Mouse (Mus musculus): ENCODE measurements around the gene Entpd2. TPM values are rescaled to one million over a fixed set of nuclear protein-coding genes. Genes with fewer than 3 reads are reported as not detected.

Entpd2 gene
- polyA plus RNA-seq, 1 experiment from 2014 or later, result 1.6 TPM

- Histone ChIP-seq H3K36me3 (ENCODE audit: control insufficient read depth, insufficient read depth, low read length) (peaks cover 26% of the 10 kb centered on the region), H3K27me3 (ENCODE audit: control insufficient read depth, insufficient read depth, low read length) (no peaks in the 10 kb centered on the region), H3K9ac (replicated peaks; ENCODE audit: low read depth, low read length) (no peak overlapping the region), H3K9me3 (ENCODE audit: control insufficient read depth, low read length) (no peaks in the 10 kb centered on the region), H3K4me3 (ENCODE audit: low read depth, low read length) (no peak overlapping the region), H3K27ac (ENCODE audit: low read depth, low read length) (no peak overlapping the region), H3K4me2 (ENCODE audit: low read depth, low read length) (no peak overlapping the region), H3K4me1 (ENCODE audit: control insufficient read depth, insufficient read depth, low read length) (peaks cover 20% of the 10 kb centered on the region)
- 83% methylated on average over 11 of the region's 11 CpGs for WGBS
- no peak for ATAC-seq (ENCODE audit: low read depth)
These were observed 36.8 kb downstream of the Entpd2 start for GRCm38 (mm10) chr2:25432326-25433098.

GRCm38 (mm10) chr2:25433101-25433500 lies 37.4 kb downstream of the Entpd2 start:
- Histone ChIP-seq H3K9me3 (ENCODE audit: control insufficient read depth, low read length) (no peaks in the 10 kb centered on the region), H3K9ac (replicated peaks; ENCODE audit: low read depth, low read length) (no peak overlapping the region), H3K4me2 (ENCODE audit: low read depth, low read length) (no peak overlapping the region), H3K27ac (ENCODE audit: low read depth, low read length) (no peak overlapping the region), H3K4me1 (ENCODE audit: control insufficient read depth, insufficient read depth, low read length) (peaks cover 20% of the 10 kb centered on the region), H3K27me3 (ENCODE audit: control insufficient read depth, insufficient read depth, low read length) (no peaks in the 10 kb centered on the region), H3K4me3 (ENCODE audit: low read depth, low read length) (no peak overlapping the region), H3K36me3 (ENCODE audit: control insufficient read depth, insufficient read depth, low read length) (peaks cover 32% of the 10 kb centered on the region)
- ATAC-seq (ENCODE audit: low read depth), result no peak
- WGBS, result 95% methylated on average over 17 of the region's 17 CpGs

DNA sequence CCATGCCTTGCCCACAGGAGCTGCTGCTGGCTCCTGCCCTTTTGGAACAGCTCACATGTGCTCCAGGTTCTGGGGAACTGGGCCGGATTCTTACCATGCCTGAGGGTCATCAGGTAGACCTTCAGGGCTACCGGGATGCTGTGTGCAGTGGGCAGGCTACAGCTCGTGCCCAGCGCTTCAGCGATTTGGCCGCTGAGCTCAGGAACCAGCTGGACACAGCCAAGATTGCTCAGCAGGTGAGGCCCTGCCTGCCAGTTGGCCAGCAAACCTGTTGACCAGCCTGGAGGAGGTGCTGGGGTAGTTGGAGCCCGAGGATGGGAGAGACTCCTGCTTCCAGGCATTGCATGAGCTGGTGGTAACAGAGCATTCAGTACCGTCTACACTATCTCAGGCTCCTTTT lies 38.6 kb downstream of the Entpd2 start:
- Histone ChIP-seq H3K36me3 (ENCODE audit: control insufficient read depth, insufficient read depth, low read length) (peaks cover 42% of the 10 kb centered on the region), H3K9me3 (ENCODE audit: control insufficient read depth, low read length) (no peaks in the 10 kb centered on the region), H3K4me3 (ENCODE audit: low read depth, low read length) (no peak overlapping the region), H3K4me2 (ENCODE audit: low read depth, low read length) (no peak overlapping the region), H3K27ac (ENCODE audit: low read depth, low read length) (no peak overlapping the region), H3K4me1 (ENCODE audit: control insufficient read depth, insufficient read depth, low read length) (peaks cover 17% of the 10 kb centered on the region), H3K9ac (replicated peaks; ENCODE audit: low read depth, low read length) (no peak overlapping the region), H3K27me3 (ENCODE audit: control insufficient read depth, insufficient read depth, low read length) (no peaks in the 10 kb centered on the region)
- 91% methylated on average over 8 of the region's 8 CpGs for WGBS
- ATAC-seq (ENCODE audit: low read depth), result no peak

DNA sequence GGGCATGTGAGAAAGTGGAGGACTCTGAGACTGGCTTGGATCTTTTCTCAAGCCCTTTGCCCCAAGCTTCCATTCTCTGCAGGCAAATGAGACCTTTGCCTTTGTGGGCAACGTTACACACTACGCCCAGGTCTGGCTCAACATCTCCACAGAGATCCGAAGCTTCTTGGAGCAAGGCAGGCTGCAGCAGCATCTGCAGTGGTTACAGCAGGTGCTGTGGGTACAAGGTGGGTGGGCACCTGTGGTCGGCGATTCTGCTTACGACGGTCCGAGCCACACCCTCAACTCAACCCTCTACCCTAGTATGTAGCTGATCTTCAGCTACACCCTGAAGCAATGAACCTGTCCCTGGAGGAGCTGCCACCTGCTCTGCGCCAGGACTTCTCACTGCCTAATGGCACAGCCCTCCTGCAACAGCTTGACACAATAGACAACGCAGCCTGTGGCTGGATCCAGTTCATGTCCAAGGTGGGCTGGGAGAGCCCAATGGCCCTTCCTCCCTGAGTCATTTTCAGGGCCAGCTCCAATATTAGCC lies 40.7 kb downstream of the Entpd2 start:
- Histone ChIP-seq H3K27me3 (ENCODE audit: control insufficient read depth, insufficient read depth, low read length) (no peaks in the 10 kb centered on the region), H3K4me1 (ENCODE audit: control insufficient read depth, insufficient read depth, low read length) (no peaks in the 10 kb centered on the region), H3K4me3 (ENCODE audit: low read depth, low read length) (no peak overlapping the region), H3K4me2 (ENCODE audit: low read depth, low read length) (no peak overlapping the region), H3K36me3 (ENCODE audit: control insufficient read depth, insufficient read depth, low read length) (peaks cover 50% of the 10 kb centered on the region), H3K9ac (replicated peaks; ENCODE audit: low read depth, low read length) (no peak overlapping the region), H3K27ac (ENCODE audit: low read depth, low read length) (no peak overlapping the region), H3K9me3 (ENCODE audit: control insufficient read depth, low read length) (no peaks in the 10 kb centered on the region)
- WGBS, result 95% methylated on average over 10 of the region's 10 CpGs
- no peak for ATAC-seq (ENCODE audit: low read depth)

DNA sequence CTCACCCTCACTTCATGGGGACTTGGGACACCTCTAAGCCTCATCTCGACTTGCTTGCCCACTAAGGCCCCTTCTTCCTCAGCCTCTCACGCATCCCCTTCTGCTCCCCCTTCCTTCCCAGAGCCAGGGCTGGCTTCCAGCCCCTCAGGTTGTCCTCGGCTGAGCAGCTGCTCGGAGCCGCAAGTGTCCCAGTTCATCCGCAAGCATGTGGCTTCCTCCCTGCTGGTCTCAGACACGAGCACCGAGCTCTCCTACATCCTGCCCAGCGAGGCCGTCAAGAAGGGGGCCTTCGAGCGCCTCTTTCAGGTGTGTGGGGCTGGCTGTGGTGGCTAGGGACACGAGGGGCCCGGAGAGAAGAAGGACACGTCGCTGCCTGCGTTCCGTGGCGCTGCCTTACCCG lies 45.4 kb downstream of the Entpd2 start:
- Histone ChIP-seq H3K9me3 (ENCODE audit: control insufficient read depth, low read length) (no peaks in the 10 kb centered on the region), H3K27me3 (ENCODE audit: control insufficient read depth, insufficient read depth, low read length) (no peaks in the 10 kb centered on the region), H3K4me2 (ENCODE audit: low read depth, low read length) (no peak overlapping the region), H3K27ac (ENCODE audit: low read depth, low read length) (no peak overlapping the region), H3K9ac (replicated peaks; ENCODE audit: low read depth, low read length) (no peak overlapping the region), H3K4me3 (ENCODE audit: low read depth, low read length) (no peak overlapping the region), H3K4me1 (ENCODE audit: control insufficient read depth, insufficient read depth, low read length) (no peaks in the 10 kb centered on the region), H3K36me3 (ENCODE audit: control insufficient read depth, insufficient read depth, low read length) (peaks cover 74% of the 10 kb centered on the region)
- 92% methylated on average over 20 of the region's 20 CpGs for WGBS
- no peak for ATAC-seq (ENCODE audit: low read depth)

DNA sequence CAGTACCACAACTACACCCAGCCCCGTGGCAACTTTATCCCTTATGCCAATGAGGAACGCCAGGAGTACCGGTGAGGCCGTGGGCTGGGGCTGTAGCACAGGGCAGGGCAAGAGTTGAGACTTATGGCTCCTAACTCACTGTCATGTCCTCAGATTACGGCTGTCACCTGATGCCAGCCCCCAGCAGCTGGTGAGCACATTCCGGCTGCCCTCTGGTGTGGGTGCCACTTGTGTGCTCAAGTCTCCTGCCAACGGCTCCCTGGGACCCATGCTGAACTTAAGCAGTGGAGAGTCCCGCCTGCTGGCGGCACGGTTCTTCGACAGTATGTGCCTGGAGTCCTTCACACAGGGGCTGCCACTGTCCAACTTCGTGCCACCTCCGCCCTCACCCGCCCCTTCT lies 47.0 kb downstream of the Entpd2 start:
- no peaks in the 10 kb centered on the region for H3K27me3 ChIP-seq (ENCODE audit: control insufficient read depth, insufficient read depth, low read length)
- no peak for ATAC-seq (ENCODE audit: low read depth)
- no peak overlapping the region for H3K27ac ChIP-seq (ENCODE audit: low read depth, low read length)
- no peak overlapping the region for H3K4me2 ChIP-seq (ENCODE audit: low read depth, low read length)
- 93% methylated on average over 14 of the region's 14 CpGs for WGBS
- H3K4me1 ChIP-seq (ENCODE audit: control insufficient read depth, insufficient read depth, low read length), result no peaks in the 10 kb centered on the region
- no peak overlapping the region for H3K4me3 ChIP-seq (ENCODE audit: low read depth, low read length)
- H3K9me3 ChIP-seq (ENCODE audit: control insufficient read depth, low read length), result no peaks in the 10 kb centered on the region
- no peak overlapping the region for H3K9ac ChIP-seq (replicated peaks; ENCODE audit: low read depth, low read length)
- H3K36me3 ChIP-seq (ENCODE audit: control insufficient read depth, insufficient read depth, low read length), result peaks cover 71% of the 10 kb centered on the region

Small RNA genes lying within 50 kb of the gene (microRNA-seq; reads per million reads assigned to microRNA genes)
- gene Mir3087, result not detected

Other genes with a start within 250 kb of the Entpd2 start
- 10.7 and 15.1 TPM in 2 replicates for gene Nrarp, start 215.1 kb upstream of the Entpd2 start, polyA plus RNA-seq (2014; fragmentation: Nextera tagmentation; extraction: Ambion mirVana)
- gene Tor4a, start 199.0 kb upstream of the Entpd2 start, polyA plus RNA-seq (2014; fragmentation: Nextera tagmentation; extraction: Ambion mirVana), result 0.88 and 1.4 TPM in 2 replicates
- 74.7 and 86.2 TPM in 2 replicates for gene Nelfb, start 184.4 kb upstream of the Entpd2 start, polyA plus RNA-seq (2014; fragmentation: Nextera tagmentation; extraction: Ambion mirVana)
- not detected in 2 replicates for gene Stpg3, start 181.2 kb upstream of the Entpd2 start, polyA plus RNA-seq (2014; fragmentation: Nextera tagmentation; extraction: Ambion mirVana)
- gene Fam166a, start 177.1 kb upstream of the Entpd2 start, polyA plus RNA-seq (2014; fragmentation: Nextera tagmentation; extraction: Ambion mirVana), result 0.91 TPM in 1 of 2 replicates, not detected in the other
- 361 and 387 TPM in 2 replicates for gene Tubb4b, start 171.2 kb upstream of the Entpd2 start, polyA plus RNA-seq (2014; fragmentation: Nextera tagmentation; extraction: Ambion mirVana)
- gene Slc34a3, start 161.5 kb upstream of the Entpd2 start, polyA plus RNA-seq (2014; fragmentation: Nextera tagmentation; extraction: Ambion mirVana), result not detected in 2 replicates
- gene Rnf224, start 159.1 kb upstream of the Entpd2 start, polyA plus RNA-seq (2014; fragmentation: Nextera tagmentation; extraction: Ambion mirVana), result not detected in 2 replicates
- gene Rnf208, start 153.6 kb upstream of the Entpd2 start, polyA plus RNA-seq (2014; fragmentation: Nextera tagmentation; extraction: Ambion mirVana), result 147 and 191 TPM in 2 replicates
- gene Cysrt1, start 153.4 kb upstream of the Entpd2 start, polyA plus RNA-seq (2014; fragmentation: Nextera tagmentation; extraction: Ambion mirVana), result 0.33 and 0.45 TPM in 2 replicates
- gene AL732309.1, start 149.0 kb upstream of the Entpd2 start, polyA plus RNA-seq (2014; fragmentation: Nextera tagmentation; extraction: Ambion mirVana), result 5.0 and 7.1 TPM in 2 replicates
- gene Tmem203, start 140.4 kb upstream of the Entpd2 start, polyA plus RNA-seq (2014; fragmentation: Nextera tagmentation; extraction: Ambion mirVana), result 11.0 and 11.2 TPM in 2 replicates
- 11.5 and 12.3 TPM in 2 replicates for gene Tprn, start 133.3 kb upstream of the Entpd2 start, polyA plus RNA-seq (2014; fragmentation: Nextera tagmentation; extraction: Ambion mirVana)
- gene Ssna1, start 123.4 kb upstream of the Entpd2 start, polyA plus RNA-seq (2014; fragmentation: Nextera tagmentation; extraction: Ambion mirVana), result 177 and 182 TPM in 2 replicates
- gene Anapc2, start 123.4 kb upstream of the Entpd2 start, polyA plus RNA-seq (2014; fragmentation: Nextera tagmentation; extraction: Ambion mirVana), result 110 and 116 TPM in 2 replicates
- gene Tmem210, start 107.7 kb upstream of the Entpd2 start, polyA plus RNA-seq (2014; fragmentation: Nextera tagmentation; extraction: Ambion mirVana), result not detected in 2 replicates
- 0.45 TPM in 1 of 2 replicates, not detected in the other for gene Lrrc26, start 106.0 kb upstream of the Entpd2 start, polyA plus RNA-seq (2014; fragmentation: Nextera tagmentation; extraction: Ambion mirVana)
- 60.8 and 89.4 TPM in 2 replicates for gene Grin1, start 76.7 kb upstream of the Entpd2 start, polyA plus RNA-seq (2014; fragmentation: Nextera tagmentation; extraction: Ambion mirVana)
- 59.9 and 85.5 TPM in 2 replicates for gene Man1b1, start 63.5 kb upstream of the Entpd2 start, polyA plus RNA-seq (2014; fragmentation: Nextera tagmentation; extraction: Ambion mirVana)
- gene Dpp7, start 39.5 kb upstream of the Entpd2 start, polyA plus RNA-seq (2014; fragmentation: Nextera tagmentation; extraction: Ambion mirVana), result 23.9 and 27.1 TPM in 2 replicates
- 4.6 and 5.2 TPM in 2 replicates for gene Uap1l1, start 30.2 kb upstream of the Entpd2 start, polyA plus RNA-seq (2014; fragmentation: Nextera tagmentation; extraction: Ambion mirVana)
- gene Sapcd2, start 23.6 kb upstream of the Entpd2 start, polyA plus RNA-seq (2014; fragmentation: Nextera tagmentation; extraction: Ambion mirVana), result 6.9 and 7.8 TPM in 2 replicates
- gene Npdc1, start 3.5 kb downstream of the Entpd2 start, polyA plus RNA-seq (2014; fragmentation: Nextera tagmentation; extraction: Ambion mirVana), result 397 and 496 TPM in 2 replicates
- gene Fut7, start 27.4 kb downstream of the Entpd2 start, polyA plus RNA-seq (2014; fragmentation: Nextera tagmentation; extraction: Ambion mirVana), result 0.17 and 0.23 TPM in 2 replicates
- 16.2 and 17.0 TPM in 2 replicates for gene Abca2, start 32.8 kb downstream of the Entpd2 start, polyA plus RNA-seq (2014; fragmentation: Nextera tagmentation; extraction: Ambion mirVana)
- 1.5 and 2.4 TPM in 2 replicates for gene Clic3, start 61.0 kb downstream of the Entpd2 start, polyA plus RNA-seq (2014; fragmentation: Nextera tagmentation; extraction: Ambion mirVana)
- gene Paxx, start 65.2 kb downstream of the Entpd2 start, polyA plus RNA-seq (2014; fragmentation: Nextera tagmentation; extraction: Ambion mirVana), result 94.5 and 124 TPM in 2 replicates
- gene Ptgds, start 74.2 kb downstream of the Entpd2 start, polyA plus RNA-seq (2014; fragmentation: Nextera tagmentation; extraction: Ambion mirVana), result 5.6 and 87.6 TPM in 2 replicates
- gene Lcn12, start 98.0 kb downstream of the Entpd2 start, polyA plus RNA-seq (2014; fragmentation: Nextera tagmentation; extraction: Ambion mirVana), result not detected in 2 replicates
- 124 and 137 TPM in 2 replicates for gene Fbxw5, start 104.9 kb downstream of the Entpd2 start, polyA plus RNA-seq (2014; fragmentation: Nextera tagmentation; extraction: Ambion mirVana)
- 5.6 and 6.8 TPM in 2 replicates for gene C8g, start 105.8 kb downstream of the Entpd2 start, polyA plus RNA-seq (2014; fragmentation: Nextera tagmentation; extraction: Ambion mirVana)
- gene Traf2, start 151.1 kb downstream of the Entpd2 start, polyA plus RNA-seq (2014; fragmentation: Nextera tagmentation; extraction: Ambion mirVana), result 12.6 and 14.8 TPM in 2 replicates
- gene Edf1, start 162.0 kb downstream of the Entpd2 start, polyA plus RNA-seq (2014; fragmentation: Nextera tagmentation; extraction: Ambion mirVana), result 373 and 390 TPM in 2 replicates
- gene Mamdc4, start 179.0 kb downstream of the Entpd2 start, polyA plus RNA-seq (2014; fragmentation: Nextera tagmentation; extraction: Ambion mirVana), result 2.2 and 2.3 TPM in 2 replicates
- gene Phpt1, start 179.3 kb downstream of the Entpd2 start, polyA plus RNA-seq (2014; fragmentation: Nextera tagmentation; extraction: Ambion mirVana), result 184 and 209 TPM in 2 replicates
- 8.1 and 13.3 TPM in 2 replicates for gene Ajm1, start 185.9 kb downstream of the Entpd2 start, polyA plus RNA-seq (2014; fragmentation: Nextera tagmentation; extraction: Ambion mirVana)
- 64.2 and 66.6 TPM in 2 replicates for gene Rabl6, start 212.6 kb downstream of the Entpd2 start, polyA plus RNA-seq (2014; fragmentation: Nextera tagmentation; extraction: Ambion mirVana)
- gene Ccdc183, start 221.8 kb downstream of the Entpd2 start, polyA plus RNA-seq (2014; fragmentation: Nextera tagmentation; extraction: Ambion mirVana), result 0.33 and 0.43 TPM in 2 replicates
- gene Tmem141, start 226.1 kb downstream of the Entpd2 start, polyA plus RNA-seq (2014; fragmentation: Nextera tagmentation; extraction: Ambion mirVana), result 48.5 and 55.3 TPM in 2 replicates
- 0.63 and 3.3 TPM in 2 replicates for gene Fcna, start 232.2 kb downstream of the Entpd2 start, polyA plus RNA-seq (2014; fragmentation: Nextera tagmentation; extraction: Ambion mirVana)